Mouse (Mus musculus): ENCODE data around the gene Enoph1. TPM values are rescaled to one million over a fixed set of nuclear protein-coding genes. Genes with fewer than 3 reads are reported as not detected.

Gene Enoph1
- polyA plus RNA-seq, 1 experiment = 43.4 TPM

GRCm38 (mm10) chr5:100079931-100080275 lies 40.1 kb downstream of the Enoph1 start:
- H3K4me1 ChIP-seq (ENCODE audit: control insufficient read depth, insufficient read depth, low read length) = peaks cover 2% of the 10 kb centered on the region
- no peak overlapping the region for H3K9ac ChIP-seq (ENCODE audit: low read depth, poor library complexity, severe bottlenecking)
- no peak for TF ChIP-seq POLR2A (IDR thresholded peaks at IDR 0.05; ENCODE audit: insufficient read depth, low read length)
- TF ChIP-seq EP300 (IDR thresholded peaks at IDR 0.05; ENCODE audit: insufficient read depth, low read depth, low read length) = no peak
- TF ChIP-seq CTCF (IDR thresholded peaks at IDR 0.05; ENCODE audit: low read depth, low read length) = no peak
- H3K36me3 ChIP-seq (ENCODE audit: control insufficient read depth, insufficient read depth, low read length, poor library complexity, severe bottlenecking) = no peaks in the 10 kb centered on the region; the same call in 1 of the 2 replicates
- H3K9me3 ChIP-seq (replicated peaks; ENCODE audit: control insufficient read depth, insufficient read depth, low read length, poor library complexity, severe bottlenecking) = no peaks in the 10 kb centered on the region
- no peak overlapping the region for H3K27ac ChIP-seq (ENCODE audit: insufficient read depth, low read length)
- no peaks in the 10 kb centered on the region for H3K27me3 ChIP-seq (ENCODE audit: control insufficient read depth, insufficient read depth, low read length, poor library complexity, severe bottlenecking)
- no peak overlapping the region for H3K4me3 ChIP-seq (ENCODE audit: low read depth, low read length)

GRCm38 (mm10) chr5:100082006-100082405 lies 42.2 kb downstream of the Enoph1 start:
- Histone ChIP-seq H3K27me3 (ENCODE audit: control insufficient read depth, insufficient read depth, low read length, poor library complexity, severe bottlenecking) (no peaks in the 10 kb centered on the region), H3K27ac (ENCODE audit: insufficient read depth, low read length) (no peak overlapping the region), H3K9me3 (replicated peaks; ENCODE audit: control insufficient read depth, insufficient read depth, low read length, poor library complexity, severe bottlenecking) (no peaks in the 10 kb centered on the region), H3K4me1 (ENCODE audit: control insufficient read depth, insufficient read depth, low read length) (peaks cover 2% of the 10 kb centered on the region), H3K9ac (ENCODE audit: low read depth, poor library complexity, severe bottlenecking) (no peak overlapping the region), H3K36me3 (ENCODE audit: control insufficient read depth, insufficient read depth, low read length, poor library complexity, severe bottlenecking) (no peaks in the 10 kb centered on the region), H3K4me3 (ENCODE audit: low read depth, low read length) (no peak overlapping the region)
- TF ChIP-seq POLR2A (IDR thresholded peaks at IDR 0.05; ENCODE audit: insufficient read depth, low read length) (no peak), EP300 (IDR thresholded peaks at IDR 0.05; ENCODE audit: insufficient read depth, low read depth, low read length) (no peak), CTCF (IDR thresholded peaks at IDR 0.05; ENCODE audit: low read depth, low read length) (no peak)

- Histone ChIP-seq H3K36me3 (ENCODE audit: control insufficient read depth, insufficient read depth, low read length, poor library complexity, severe bottlenecking) (no peaks in the 10 kb centered on the region), H3K9ac (ENCODE audit: low read depth, poor library complexity, severe bottlenecking) (no peak overlapping the region), H3K9me3 (replicated peaks; ENCODE audit: control insufficient read depth, insufficient read depth, low read length, poor library complexity, severe bottlenecking) (no peaks in the 10 kb centered on the region; the same call in 1 of the 2 replicates), H3K27me3 (ENCODE audit: control insufficient read depth, insufficient read depth, low read length, poor library complexity, severe bottlenecking) (no peaks in the 10 kb centered on the region), H3K4me3 (ENCODE audit: low read depth, low read length) (no peak overlapping the region), H3K4me1 (ENCODE audit: control insufficient read depth, insufficient read depth, low read length) (peaks cover under 1% of the 10 kb centered on the region), H3K27ac (ENCODE audit: insufficient read depth, low read length) (no peak overlapping the region)
- TF ChIP-seq CTCF (IDR thresholded peaks at IDR 0.05; ENCODE audit: low read depth, low read length) = no peak
- no peak for TF ChIP-seq POLR2A (IDR thresholded peaks at IDR 0.05; ENCODE audit: insufficient read depth, low read length)
- no peak for TF ChIP-seq EP300 (IDR thresholded peaks at IDR 0.05; ENCODE audit: insufficient read depth, low read depth, low read length)
Observed at GRCm38 (mm10) chr5:100083953-100084562, 44.3 kb downstream of the Enoph1 start.

GRCm38 (mm10) chr5:100085097-100085496 lies 45.3 kb downstream of the Enoph1 start:
- Histone ChIP-seq H3K9ac (ENCODE audit: low read depth, poor library complexity, severe bottlenecking) (no peak overlapping the region), H3K4me3 (ENCODE audit: low read depth, low read length) (no peak overlapping the region), H3K9me3 (replicated peaks; ENCODE audit: control insufficient read depth, insufficient read depth, low read length, poor library complexity, severe bottlenecking) (no peaks in the 10 kb centered on the region; the same call in 1 of the 2 replicates), H3K27me3 (ENCODE audit: control insufficient read depth, insufficient read depth, low read length, poor library complexity, severe bottlenecking) (no peaks in the 10 kb centered on the region), H3K27ac (ENCODE audit: insufficient read depth, low read length) (no peak overlapping the region), H3K4me1 (ENCODE audit: control insufficient read depth, insufficient read depth, low read length) (no peaks in the 10 kb centered on the region), H3K36me3 (ENCODE audit: control insufficient read depth, insufficient read depth, low read length, poor library complexity, severe bottlenecking) (no peaks in the 10 kb centered on the region)
- TF ChIP-seq POLR2A (IDR thresholded peaks at IDR 0.05; ENCODE audit: insufficient read depth, low read length) (no peak), CTCF (IDR thresholded peaks at IDR 0.05; ENCODE audit: low read depth, low read length) (no peak), EP300 (IDR thresholded peaks at IDR 0.05; ENCODE audit: insufficient read depth, low read depth, low read length) (no peak)

GRCm38 (mm10) chr5:100090515-100091262 lies 50.9 kb downstream of the Enoph1 start:
- H3K36me3 ChIP-seq (ENCODE audit: control insufficient read depth, insufficient read depth, low read length, poor library complexity, severe bottlenecking) = no peaks in the 10 kb centered on the region
- TF ChIP-seq CTCF (IDR thresholded peaks at IDR 0.05; ENCODE audit: low read depth, low read length) = no peak
- TF ChIP-seq EP300 (IDR thresholded peaks at IDR 0.05; ENCODE audit: insufficient read depth, low read depth, low read length) = no peak
- TF ChIP-seq POLR2A (IDR thresholded peaks at IDR 0.05; ENCODE audit: insufficient read depth, low read length) = no peak
- no peak overlapping the region for H3K4me3 ChIP-seq (ENCODE audit: low read depth, low read length)
- no peaks in the 10 kb centered on the region for H3K4me1 ChIP-seq (ENCODE audit: control insufficient read depth, insufficient read depth, low read length)
- no peaks in the 10 kb centered on the region; the same call in 1 of the 2 replicates for H3K9me3 ChIP-seq (replicated peaks; ENCODE audit: control insufficient read depth, insufficient read depth, low read length, poor library complexity, severe bottlenecking)
- no peak overlapping the region for H3K9ac ChIP-seq (ENCODE audit: low read depth, poor library complexity, severe bottlenecking)
- H3K27me3 ChIP-seq (ENCODE audit: control insufficient read depth, insufficient read depth, low read length, poor library complexity, severe bottlenecking) = no peaks in the 10 kb centered on the region
- no peak overlapping the region for H3K27ac ChIP-seq (ENCODE audit: insufficient read depth, low read length)

- TF ChIP-seq CTCF (IDR thresholded peaks at IDR 0.05; ENCODE audit: low read depth, low read length) = no peak
- no peak for TF ChIP-seq EP300 (IDR thresholded peaks at IDR 0.05; ENCODE audit: insufficient read depth, low read depth, low read length)
- no peak for TF ChIP-seq POLR2A (IDR thresholded peaks at IDR 0.05; ENCODE audit: insufficient read depth, low read length)
- Histone ChIP-seq H3K27me3 (ENCODE audit: control insufficient read depth, insufficient read depth, low read length, poor library complexity, severe bottlenecking) (no peaks in the 10 kb centered on the region), H3K4me3 (ENCODE audit: low read depth, low read length) (no peak overlapping the region), H3K27ac (ENCODE audit: insufficient read depth, low read length) (no peak overlapping the region), H3K4me1 (ENCODE audit: control insufficient read depth, insufficient read depth, low read length) (no peaks in the 10 kb centered on the region), H3K9me3 (replicated peaks; ENCODE audit: control insufficient read depth, insufficient read depth, low read length, poor library complexity, severe bottlenecking) (no peaks in the 10 kb centered on the region; the same call in 1 of the 2 replicates), H3K36me3 (ENCODE audit: control insufficient read depth, insufficient read depth, low read length, poor library complexity, severe bottlenecking) (no peaks in the 10 kb centered on the region), H3K9ac (ENCODE audit: low read depth, poor library complexity, severe bottlenecking) (no peak overlapping the region)
Observed at GRCm38 (mm10) chr5:100091263-100091594, 51.4 kb downstream of the Enoph1 start.

Measured in ES-Bruce4 (cell line).